Mouse (Mus musculus) thymus, adult 2 months (tissue): ENCODE measurements around the gene Ntn1. TPM values are rescaled to one million over a fixed set of nuclear protein-coding genes. Genes with fewer than 3 reads are reported as not detected.
A peak's percentile ranks its signal among the peaks of the same experiment; 100 is the strongest.

ENCODE experiments used
- DNase-seq: peaks from one replicate; pipeline ENCODE4 v3.0.0; 2021
- H3K27ac ChIP-seq: fragments of 200-500 bp; 2 replicates; pipeline ENCODE4 v1.5.1; 2012; ENCODE audit warnings: low read length, control low read depth; ENCODE audit not compliant: control insufficient read depth, insufficient read depth
- H3K27me3 ChIP-seq: fragments of 200-500 bp; 2 replicates; pipeline ENCODE4 v1.6.1; 2012; ENCODE audit warnings: mild to moderate bottlenecking, low read length, moderate library complexity, mixed read lengths; ENCODE audit not compliant: control insufficient read depth, insufficient read depth
- H3K36me3 ChIP-seq: fragments of 200-500 bp; 2 replicates; pipeline ENCODE4 v1.6.1; 2012; ENCODE audit warnings: mild to moderate bottlenecking, low read length, moderate library complexity; ENCODE audit not compliant: control insufficient read depth, insufficient read depth
- H3K4me1 ChIP-seq: fragments of 200-500 bp; replicated peaks from 2 replicates; pipeline ENCODE4 v1.6.1; 2012; ENCODE audit warnings: low read length; ENCODE audit not compliant: control insufficient read depth, insufficient read depth
- H3K4me3 ChIP-seq: fragments of 200-500 bp; 2 replicates; pipeline ENCODE4 v1.5.1; 2012; ENCODE audit warnings: mild to moderate bottlenecking, low read length, control low read depth, moderate library complexity; ENCODE audit not compliant: control insufficient read depth, insufficient read depth
- CTCF ChIP-seq: fragments of 200-500 bp; IDR thresholded peaks from 2 replicates; pipeline ENCODE4 v1.5.1; 2012; ENCODE audit warnings: mild to moderate bottlenecking, control low read depth, low read length, moderate library complexity, borderline replicate concordance; ENCODE audit not compliant: control insufficient read depth, poor library complexity, insufficient read depth; ENCODE audit errors: extremely low read depth
- POLR2A ChIP-seq: fragments of 200-500 bp; IDR thresholded peaks from 2 replicates; pipeline ENCODE4 v1.6.1; 2012; ENCODE audit warnings: mild to moderate bottlenecking, low read length, control low read depth, moderate library complexity; ENCODE audit not compliant: control insufficient read depth, poor library complexity, insufficient read depth; ENCODE audit errors: extremely low read depth
- WGBS: fragments of 180-500 bp; shearing (Covaris S2); methylation state at CpG from one replicate; pipeline ENCODE4 v1.1.7; 2018; 5-methylcytosine and 5-hydroxymethylcytosine counted together
- polyA plus RNA-seq: library from polyadenylated mRNA; depleted of rRNA; stranded (reverse); fragments of >200 nt; gene quantifications from 2 replicates; pipeline ENCODE4 v1.2.3, GENCODE M21; 2012; rRNA removed

Ntn1 gene
- 16.6 and 20.4 TPM in 2 replicates for polyA plus RNA-seq

- no peaks in the 10 kb centered on the region for H3K36me3 ChIP-seq
- H3K27ac ChIP-seq: no peak within 1 kb of the TSS
- no peak for DNase-seq
- TF ChIP-seq POLR2A (no peak), CTCF (no peak)
- H3K4me3 ChIP-seq: peak within 1 kb of the TSS; percentile 49
- WGBS: 27% methylated on average over 11 of the region's 11 CpGs
- peaks cover 26% of the 10 kb centered on the region; the same call in 1 of the 2 replicates for H3K27me3 ChIP-seq
- peaks cover 13% of the 10 kb centered on the region for H3K4me1 ChIP-seq
Observed at GRCm38 (mm10) chr11:68400727-68401219, at the start of gene Ntn1. Ntn1 (minus strand) TSS chr11:68400823.

GRCm38 (mm10) chr11:68448356-68448755, 47.7 kb upstream of the Ntn1 start:
- Histone ChIP-seq H3K36me3 (peaks cover 5% of the 10 kb centered on the region; the same call in 1 of the 2 replicates), H3K27ac (no peak overlapping the region), H3K27me3 (no peaks in the 10 kb centered on the region), H3K4me3 (no peak overlapping the region), H3K4me1 (peaks cover 50% of the 10 kb centered on the region)
- WGBS: 45% methylated on average over 7 of the region's 7 CpGs
- no peak for DNase-seq
- TF ChIP-seq POLR2A: no peak
- no peak for TF ChIP-seq CTCF

- no peak overlapping the region for H3K27ac ChIP-seq
- 14% methylated on average over 2 of the region's 2 CpGs for WGBS
Observed at GRCm38 (mm10) chr11:68447242-68447641, 46.6 kb upstream of the Ntn1 start.

GRCm38 (mm10) chr11:68446547-68446946, 45.9 kb upstream of the Ntn1 start:
- H3K4me3 ChIP-seq: no peak overlapping the region
- DNase-seq: no peak
- TF ChIP-seq CTCF (no peak), POLR2A (no peak)
- WGBS: 86% methylated on average over 4 of the region's 4 CpGs
- H3K36me3 ChIP-seq: peaks cover 5% of the 10 kb centered on the region; the same call in 1 of the 2 replicates
- no peak overlapping the region for H3K27ac ChIP-seq
- H3K4me1 ChIP-seq: peaks cover 49% of the 10 kb centered on the region
- H3K27me3 ChIP-seq: no peaks in the 10 kb centered on the region

More at GRCm38 (mm10) chr11:68447242-68447641, 46.6 kb upstream of the Ntn1 start:
- no peak for TF ChIP-seq POLR2A
- TF ChIP-seq CTCF: no peak
- H3K27me3 ChIP-seq: no peaks in the 10 kb centered on the region
- H3K4me3 ChIP-seq: no peak overlapping the region
- DNase-seq: no peak
- H3K4me1 ChIP-seq: peaks cover 48% of the 10 kb centered on the region
- H3K36me3 ChIP-seq: peaks cover 5% of the 10 kb centered on the region; the same call in 1 of the 2 replicates

GRCm38 (mm10) chr11:68445901-68446300, 45.3 kb upstream of the Ntn1 start:
- Histone ChIP-seq H3K27me3 (no peaks in the 10 kb centered on the region), H3K4me1 (peaks cover 44% of the 10 kb centered on the region), H3K36me3 (peaks cover 5% of the 10 kb centered on the region; the same call in 1 of the 2 replicates), H3K4me3 (no peak overlapping the region), H3K27ac (no peak overlapping the region)
- TF ChIP-seq CTCF: no peak
- no peak for TF ChIP-seq POLR2A
- no peak for DNase-seq
- 94% methylated on average over 4 of the region's 4 CpGs for WGBS

GRCm38 (mm10) chr11:68442983-68443638, 42.5 kb upstream of the Ntn1 start:
- H3K27ac ChIP-seq: no peak overlapping the region
- no peaks in the 10 kb centered on the region for H3K27me3 ChIP-seq
- no peak overlapping the region for H3K4me3 ChIP-seq
- DNase-seq: no peak
- peaks cover 5% of the 10 kb centered on the region; the same call in 1 of the 2 replicates for H3K36me3 ChIP-seq
- TF ChIP-seq POLR2A: no peak
- no peak for TF ChIP-seq CTCF
- H3K4me1 ChIP-seq: peaks cover 47% of the 10 kb centered on the region
- WGBS: 91% methylated on average over 12 of the region's 12 CpGs
